Mouse (Mus musculus): ENCODE results near the gene C1s2. TPM values are rescaled to one million over a fixed set of nuclear protein-coding genes. Genes with fewer than 3 reads are reported as not detected.
"Not testable (repeated sequence)": the region's sequence is repeated elsewhere in the genome, so short reads cannot be mapped to it uniquely, and the experiment has no call there.

C1s2 gene
- polyA plus RNA-seq, 1 experiment: 0.18 TPM

- Histone ChIP-seq H3K27ac (ENCODE audit: insufficient read depth, low read length) (no peak overlapping the region), H3K27me3 (ENCODE audit: control insufficient read depth, insufficient read depth, low read length) (no peaks in the 10 kb centered on the region), H3K4me3 (replicated peaks; ENCODE audit: insufficient read depth, low read depth, low read length) (no peak overlapping the region), H3K4me1 (ENCODE audit: control insufficient read depth, insufficient read depth, low read length) (no peaks in the 10 kb centered on the region)
- WGBS: 73% methylated on average over 3 of the region's 3 CpGs
- no peak for DNase-seq
- TF ChIP-seq CTCF (IDR thresholded peaks at IDR 0.05; ENCODE audit: borderline replicate concordance, insufficient read depth, low read depth, low read length): no peak
These were observed 50.1 kb downstream of the C1s2 start for GRCm38 (mm10) chr6:124585761-124586160.

- H3K27me3 ChIP-seq (ENCODE audit: control insufficient read depth, insufficient read depth, low read length): no peaks in the 10 kb centered on the region
- H3K27ac ChIP-seq (ENCODE audit: insufficient read depth, low read length): no peak overlapping the region
- H3K4me3 ChIP-seq (replicated peaks; ENCODE audit: insufficient read depth, low read depth, low read length): no peak overlapping the region
- no peak for DNase-seq
- TF ChIP-seq CTCF (IDR thresholded peaks at IDR 0.05; ENCODE audit: borderline replicate concordance, insufficient read depth, low read depth, low read length) (no peak), POLR2A (IDR thresholded peaks at IDR 0.05; ENCODE audit: borderline replicate concordance, insufficient read depth, low read length) (no peak)
- H3K4me1 ChIP-seq (ENCODE audit: control insufficient read depth, insufficient read depth, low read length): no peaks in the 10 kb centered on the region
- WGBS: 26% methylated on average over 3 of the region's 3 CpGs
These were observed 51.0 kb downstream of the C1s2 start for GRCm38 (mm10) chr6:124584935-124585334.

GRCm38 (mm10) chr6:124582231-124582630, 53.7 kb downstream of the C1s2 start:
- Histone ChIP-seq H3K27me3 (ENCODE audit: control insufficient read depth, insufficient read depth, low read length) (no peaks in the 10 kb centered on the region), H3K27ac (ENCODE audit: insufficient read depth, low read length) (no peak overlapping the region), H3K4me3 (replicated peaks; ENCODE audit: insufficient read depth, low read depth, low read length) (no peak overlapping the region), H3K4me1 (ENCODE audit: control insufficient read depth, insufficient read depth, low read length) (no peaks in the 10 kb centered on the region)
- DNase-seq: no peak
- WGBS: 100% methylated on average over 1 of the region's 1 CpGs
- no peak for TF ChIP-seq POLR2A (IDR thresholded peaks at IDR 0.05; ENCODE audit: borderline replicate concordance, insufficient read depth, low read length)
- no peak for TF ChIP-seq CTCF (IDR thresholded peaks at IDR 0.05; ENCODE audit: borderline replicate concordance, insufficient read depth, low read depth, low read length)

GRCm38 (mm10) chr6:124580155-124580554, 55.7 kb downstream of the C1s2 start:
- WGBS: 34% methylated on average over 7 of the region's 7 CpGs
- H3K4me3 ChIP-seq (replicated peaks; ENCODE audit: insufficient read depth, low read depth, low read length); H3K27ac ChIP-seq (ENCODE audit: insufficient read depth, low read length); H3K4me1 ChIP-seq (ENCODE audit: control insufficient read depth, insufficient read depth, low read length); H3K27me3 ChIP-seq (ENCODE audit: control insufficient read depth, insufficient read depth, low read length): not testable (repeated sequence)
- DNase-seq: peak in 1 of 2 experiments; percentile 6

- not testable (repeated sequence) for H3K27me3 ChIP-seq (ENCODE audit: control insufficient read depth, insufficient read depth, low read length); H3K4me3 ChIP-seq (replicated peaks; ENCODE audit: insufficient read depth, low read depth, low read length); H3K4me1 ChIP-seq (ENCODE audit: control insufficient read depth, insufficient read depth, low read length); DNase-seq; H3K27ac ChIP-seq (ENCODE audit: insufficient read depth, low read length)
- WGBS: 89% methylated on average over 3 of the region's 3 CpGs
These were observed 60.7 kb downstream of the C1s2 start for GRCm38 (mm10) chr6:124575155-124575678.

Other genes starting within 250 kb of the C1s2 start
- 57.1 and 58.5 TPM in 2 replicates for gene Pex5, start 221.0 kb downstream of the C1s2 start, polyA plus RNA-seq (2012; rRNA removed)
- 385 and 434 TPM in 2 replicates for gene Clstn3, start 171.3 kb downstream of the C1s2 start, polyA plus RNA-seq (2012; rRNA removed)
- 0.20 and 0.27 TPM in 2 replicates for gene C1rl, start 143.0 kb downstream of the C1s2 start, polyA plus RNA-seq (2012; rRNA removed)
- 0.47 and 0.59 TPM in 2 replicates for gene C1ra, start 123.7 kb downstream of the C1s2 start, polyA plus RNA-seq (2012; rRNA removed)
- gene C1s1, start 93.7 kb downstream of the C1s2 start, polyA plus RNA-seq (2012; rRNA removed): 1.2 and 1.3 TPM in 2 replicates
- gene C1rb, start 65.8 kb downstream of the C1s2 start, polyA plus RNA-seq (2012; rRNA removed): not detected in 2 replicates
- gene Lpcat3, start 26.9 kb upstream of the C1s2 start, polyA plus RNA-seq (2012; rRNA removed): 56.4 and 60.0 TPM in 2 replicates
- 93.3 and 101 TPM in 2 replicates for gene Emg1, start 76.1 kb upstream of the C1s2 start, polyA plus RNA-seq (2012; rRNA removed)
- gene Phb2, start 76.3 kb upstream of the C1s2 start, polyA plus RNA-seq (2012; rRNA removed): 114 and 115 TPM in 2 replicates
- gene Ptpn6, start 102.6 kb upstream of the C1s2 start, polyA plus RNA-seq (2012; rRNA removed): 2.2 and 2.4 TPM in 2 replicates
- gene Grcc10, start 105.3 kb upstream of the C1s2 start, polyA plus RNA-seq (2012; rRNA removed): 320 and 329 TPM in 2 replicates
- gene Gm45234, start 119.9 kb upstream of the C1s2 start, polyA plus RNA-seq (2012; rRNA removed): not detected in 2 replicates
- gene Atn1, start 120.4 kb upstream of the C1s2 start, polyA plus RNA-seq (2012; rRNA removed): 83.5 and 90.3 TPM in 2 replicates
- gene Eno2, start 133.6 kb upstream of the C1s2 start, polyA plus RNA-seq (2012; rRNA removed): 888 and 918 TPM in 2 replicates
- 4.9 and 6.7 TPM in 2 replicates for gene Lrrc23, start 143.6 kb upstream of the C1s2 start, polyA plus RNA-seq (2012; rRNA removed)
- gene Spsb2, start 172.6 kb upstream of the C1s2 start, polyA plus RNA-seq (2012; rRNA removed): 12.1 and 13.8 TPM in 2 replicates
- gene Tpi1, start 178.2 kb upstream of the C1s2 start, polyA plus RNA-seq (2012; rRNA removed): 1,162 and 1,205 TPM in 2 replicates
- 155 and 159 TPM in 2 replicates for gene Usp5, start 193.4 kb upstream of the C1s2 start, polyA plus RNA-seq (2012; rRNA removed)
- 1.3 and 1.4 TPM in 2 replicates for gene Cdca3, start 193.5 kb upstream of the C1s2 start, polyA plus RNA-seq (2012; rRNA removed)
- gene Gnb3, start 204.2 kb upstream of the C1s2 start, polyA plus RNA-seq (2012; rRNA removed): 0.84 and 1.3 TPM in 2 replicates
- 106 and 112 TPM in 2 replicates for gene P3h3, start 221.7 kb upstream of the C1s2 start, polyA plus RNA-seq (2012; rRNA removed)
- 177 and 183 TPM in 2 replicates for gene Gpr162, start 227.9 kb upstream of the C1s2 start, polyA plus RNA-seq (2012; rRNA removed)

Data from cerebellum, adult 2 months (tissue).